Mouse (Mus musculus) activated CD4-positive, CD25-positive, alpha-beta regulatory T cell, adult 4 months (primary cell): ENCODE data around the gene Draxin. TPM values are rescaled to one million over a fixed set of nuclear protein-coding genes. Genes with fewer than 3 reads are reported as not detected.

Source experiments
- ATAC-seq: one replicate; pipeline ENCODE4 v1.8.0; 2017
- polyA plus RNA-seq, 2 experiments: library from polyadenylated mRNA; unstranded; fragments of 100-300 nt; shearing (Covaris generic); gene quantifications; one replicate each; pipeline ENCODE4 v1.2.1; 2017

The Draxin gene
- polyA plus RNA-seq, 2 experiments from 2014 or later = 0.11 TPM; not detected in 1

DNA sequence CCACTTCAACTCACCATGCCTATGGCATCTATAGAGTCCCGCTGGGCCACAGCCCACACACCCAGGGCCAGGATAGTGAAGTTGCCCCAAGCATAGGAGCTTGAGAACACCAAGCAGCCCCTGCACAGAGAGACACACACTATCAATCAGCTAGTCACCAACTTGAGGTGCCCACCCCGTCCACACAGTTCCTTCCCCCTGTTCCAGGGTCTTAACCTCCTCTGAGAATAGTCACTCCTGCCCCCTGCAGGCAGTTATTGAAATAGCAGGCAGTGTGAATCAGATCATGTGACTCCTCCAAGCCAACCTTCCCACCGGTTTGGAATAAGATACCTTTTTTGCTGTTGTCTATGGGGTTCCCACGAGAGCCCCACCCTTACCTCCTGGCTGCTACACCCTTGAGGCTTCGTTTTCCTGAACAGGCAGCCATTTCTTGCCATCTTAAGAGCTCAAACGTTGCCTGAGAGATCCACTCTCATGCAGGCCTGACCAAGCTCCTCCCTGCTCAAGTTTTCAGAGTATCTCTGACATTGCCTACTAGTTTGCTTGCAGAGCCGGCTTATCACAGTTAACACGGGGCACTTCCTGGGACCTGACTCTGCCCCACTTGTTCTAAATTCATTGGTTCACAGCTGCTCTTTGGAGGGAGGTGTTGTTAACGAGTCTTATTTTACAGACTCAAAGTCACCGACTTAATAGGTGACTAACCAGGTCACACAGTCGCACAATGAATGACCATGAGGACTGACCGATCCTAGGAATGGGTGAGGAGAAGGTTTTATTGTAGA is 48.0 kb downstream of the Draxin start:
- ATAC-seq = peak; percentile 76

DNA sequence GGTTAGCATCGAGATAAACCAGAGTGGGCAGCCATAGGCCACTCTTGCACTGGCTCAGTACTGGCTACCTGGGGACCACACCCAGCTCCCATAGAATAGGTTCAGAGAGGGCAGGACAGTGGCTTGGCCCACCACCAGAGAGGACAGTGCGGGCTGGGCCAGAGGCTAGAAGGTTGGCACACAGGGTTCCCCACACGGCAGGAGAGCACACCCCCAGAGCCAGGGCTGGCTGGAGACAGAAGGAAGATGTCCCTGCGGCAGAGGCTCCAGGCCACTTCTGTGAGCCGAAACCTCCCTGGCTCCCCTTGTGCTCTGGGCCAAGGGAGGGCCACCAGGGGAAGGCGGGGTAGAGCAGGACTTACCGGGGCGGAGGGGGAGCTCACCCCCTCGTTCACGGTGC is 49.3 kb downstream of the Draxin start:
- no peak for ATAC-seq

GRCm38 (mm10) chr4:148080597-148080973 is 49.9 kb downstream of the Draxin start:
- ATAC-seq = no peak

- no peak for ATAC-seq
Measured at GRCm38 (mm10) chr4:148079944-148080596, 50.4 kb downstream of the Draxin start.

GRCm38 (mm10) chr4:148079212-148079611 is 51.3 kb downstream of the Draxin start:
- ATAC-seq = no peak

DNA sequence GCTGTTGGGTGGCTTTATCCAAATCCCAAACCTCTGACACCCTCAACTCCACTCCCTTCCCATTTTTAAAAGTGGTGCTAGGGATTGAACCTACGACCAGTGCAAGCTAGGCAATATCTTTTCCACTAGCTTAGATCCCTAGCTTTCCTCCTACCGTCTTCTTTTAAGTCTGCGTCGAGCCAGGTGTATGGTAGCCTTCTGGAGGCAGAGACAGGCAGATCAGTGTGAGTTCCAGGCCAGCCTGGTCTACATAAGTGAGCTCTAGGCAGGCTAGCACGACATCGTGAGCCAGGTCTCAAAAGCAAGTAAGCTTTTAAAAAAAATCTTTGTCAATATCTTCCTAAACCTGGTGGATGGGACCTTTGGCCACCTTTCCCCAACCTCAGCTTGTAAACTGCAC is 54.6 kb downstream of the Draxin start:
- ATAC-seq = no peak

- ATAC-seq = peak; percentile 47
Measured at GRCm38 (mm10) chr4:148075259-148075658, 55.2 kb downstream of the Draxin start.

- peak; percentile 74 for ATAC-seq
Measured at GRCm38 (mm10) chr4:148074521-148075189, 55.8 kb downstream of the Draxin start.

DNA sequence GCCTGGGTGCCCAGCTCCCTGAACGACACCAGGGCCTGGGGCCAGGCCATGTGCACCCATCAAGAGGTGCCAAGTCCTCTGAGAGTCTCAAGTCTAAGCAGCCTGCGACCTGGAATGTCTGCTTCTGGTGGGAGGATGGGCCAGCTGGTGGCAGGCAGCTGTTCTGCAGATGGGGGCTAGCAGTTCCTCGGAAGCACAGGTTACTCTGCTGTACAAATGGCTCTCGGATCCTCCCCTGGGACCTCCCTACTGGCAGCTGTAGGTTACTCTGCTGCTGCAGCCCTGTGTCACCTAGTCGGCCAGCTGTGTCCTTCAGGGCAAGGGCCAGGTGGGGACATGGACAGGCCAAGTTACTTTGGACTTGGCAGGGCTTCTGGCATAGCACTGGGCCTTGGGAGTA is 59.0 kb downstream of the Draxin start:
- no peak for ATAC-seq

DNA sequence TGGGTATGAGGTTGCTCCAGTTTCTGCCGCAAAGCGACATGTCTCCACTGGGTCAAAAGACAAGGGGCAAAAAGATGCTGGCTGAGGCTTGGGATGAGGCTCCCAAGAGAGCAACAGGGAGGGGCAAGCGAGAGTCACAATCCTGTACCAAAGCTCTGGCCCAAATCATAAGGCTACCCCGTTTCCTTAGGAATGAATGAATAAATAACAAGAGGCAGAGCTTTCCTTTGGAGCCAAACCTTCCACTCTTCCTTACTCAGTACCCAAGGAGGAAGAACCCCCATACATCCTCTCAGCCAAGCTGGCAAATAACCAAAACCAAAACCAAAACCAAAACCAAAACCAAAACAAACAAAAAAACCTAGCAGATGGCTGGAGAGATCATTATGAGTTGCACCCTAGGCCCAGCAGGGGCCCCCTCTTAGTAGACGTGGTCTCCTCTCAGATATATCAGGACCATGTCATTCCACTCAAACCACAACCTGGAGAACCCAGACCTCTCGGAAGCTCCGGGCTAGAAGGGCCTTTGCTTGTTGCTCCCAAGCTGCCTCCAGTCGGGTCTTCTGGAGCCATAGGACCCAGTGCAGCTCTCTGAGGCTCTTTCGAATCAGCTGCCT is 60.8 kb downstream of the Draxin start:
- ATAC-seq = peak; percentile 60

DNA sequence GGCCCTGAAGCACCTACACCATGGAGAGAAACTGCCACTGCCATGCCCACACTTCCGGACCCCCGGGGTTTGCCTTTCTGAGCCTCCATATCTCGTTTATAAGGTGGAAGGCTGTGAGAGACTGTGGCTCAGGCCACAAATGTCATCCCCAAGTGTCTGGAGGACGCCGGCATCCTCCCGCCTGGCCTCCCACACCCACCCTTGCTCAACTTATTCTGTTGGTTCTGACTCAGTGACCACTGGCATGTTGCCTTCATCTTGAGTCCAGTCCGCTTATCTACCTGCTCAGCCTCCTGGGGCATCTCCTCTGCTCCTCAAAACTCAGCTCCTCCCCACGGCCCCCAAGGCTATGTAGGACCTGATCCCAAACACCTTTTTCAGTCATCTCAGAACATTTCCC is 63.2 kb downstream of the Draxin start:
- no peak for ATAC-seq

DNA sequence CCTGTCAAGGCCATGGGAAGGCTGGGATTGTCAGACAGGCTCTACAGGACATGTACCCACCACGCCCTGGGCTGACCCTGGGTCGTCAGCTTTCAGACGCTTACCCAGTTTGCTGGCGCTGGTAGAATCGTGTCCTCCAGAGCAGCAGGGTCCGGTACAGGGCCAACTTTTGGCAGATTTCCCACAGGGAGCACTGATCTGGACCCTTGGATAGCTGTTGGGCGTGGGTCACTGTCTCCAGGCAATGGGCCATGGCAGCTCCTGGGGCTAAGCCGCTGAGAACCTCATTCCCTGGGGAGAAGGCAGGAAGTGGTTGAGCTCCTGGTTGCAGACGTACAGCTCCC is 64.1 kb downstream of the Draxin start:
- ATAC-seq = no peak

DNA sequence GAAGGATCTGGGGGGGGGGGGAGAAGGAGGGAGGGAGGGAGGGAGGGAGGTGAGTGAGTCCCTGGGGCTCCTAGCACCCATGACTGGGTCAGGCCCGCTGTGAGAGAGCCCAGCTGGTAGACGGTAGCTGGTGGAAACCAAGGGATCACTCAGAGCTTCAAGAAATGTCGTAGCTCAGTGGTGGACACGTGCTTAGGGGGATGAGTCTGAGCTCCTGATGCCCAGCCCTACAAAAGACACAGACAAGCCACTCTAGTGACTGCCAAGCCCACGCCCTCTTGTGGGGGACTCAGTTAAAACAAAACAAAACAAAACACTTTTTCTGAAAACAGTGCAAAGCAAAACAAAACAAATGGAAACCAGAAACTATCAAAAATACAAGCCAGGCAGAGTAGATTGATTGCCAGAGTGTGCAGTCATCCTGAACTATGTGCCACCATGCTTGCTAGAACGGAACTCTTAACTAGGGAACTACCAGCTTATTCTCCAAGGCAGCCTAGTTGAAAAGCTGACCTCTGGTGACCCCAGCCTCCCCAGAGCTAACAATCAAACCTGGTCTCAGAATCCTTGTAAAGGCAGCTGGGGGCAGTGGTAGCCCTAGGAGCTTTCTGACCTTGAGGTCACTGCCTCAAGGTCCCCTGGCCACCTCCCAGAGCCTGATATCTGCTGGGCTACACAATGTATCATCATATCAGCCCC is 64.6 kb downstream of the Draxin start:
- no peak for ATAC-seq

DNA sequence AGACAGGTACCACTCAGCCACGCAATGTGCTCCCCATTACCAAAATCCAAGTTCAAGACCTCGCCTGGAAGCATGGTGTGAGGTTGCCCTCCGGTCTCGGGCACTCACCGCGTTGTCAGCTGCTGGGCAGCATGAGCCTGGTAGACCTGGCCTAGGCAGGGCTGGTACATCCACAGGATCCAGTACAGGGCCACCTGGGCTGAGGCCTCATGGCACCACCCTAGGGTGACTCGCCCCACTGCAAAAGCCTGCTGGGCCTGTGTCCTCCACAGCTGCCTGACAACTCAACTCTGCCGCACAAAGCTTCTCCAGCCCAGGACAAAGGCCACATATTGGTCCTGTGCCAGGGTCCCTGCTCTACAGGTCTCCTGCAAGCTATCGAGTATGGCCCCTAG is 69.4 kb downstream of the Draxin start:
- no peak for ATAC-seq

- ATAC-seq = no peak
Measured at GRCm38 (mm10) chr4:148060120-148061085, 70.1 kb downstream of the Draxin start.

GRCm38 (mm10) chr4:148058993-148059392 is 71.5 kb downstream of the Draxin start:
- no peak for ATAC-seq

- no peak for ATAC-seq
Measured at GRCm38 (mm10) chr4:148058218-148058819, 72.2 kb downstream of the Draxin start.

- ATAC-seq = no peak
Measured at GRCm38 (mm10) chr4:148057661-148058209, 72.8 kb downstream of the Draxin start.

- no peak for ATAC-seq
Measured at GRCm38 (mm10) chr4:148056801-148057200, 73.7 kb downstream of the Draxin start.

DNA sequence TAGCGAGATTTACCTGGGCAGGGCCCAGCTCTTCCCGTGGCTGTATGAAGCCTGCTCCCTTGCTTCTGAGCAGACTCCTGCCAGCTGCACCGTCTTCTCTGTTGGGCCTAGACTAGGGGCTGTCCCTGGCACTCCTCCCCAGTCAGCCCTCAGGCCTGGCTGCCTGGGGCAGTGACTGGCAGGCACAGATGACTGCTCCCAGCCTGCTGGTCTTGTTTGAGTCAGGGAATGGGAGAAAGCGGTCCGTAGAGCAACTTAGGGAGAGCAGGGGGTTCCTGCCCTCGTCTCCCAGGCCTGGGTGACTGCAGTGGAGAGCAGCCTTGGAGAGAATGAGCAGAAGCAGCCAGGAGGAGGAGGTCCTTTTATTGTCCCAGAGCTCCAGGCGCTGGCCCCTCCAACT is 74.3 kb downstream of the Draxin start:
- no peak for ATAC-seq
